Mouse (Mus musculus) cerebellum, adult 2 months (tissue): ENCODE results near the gene Gm10376. TPM values are rescaled to one million over a fixed set of nuclear protein-coding genes. Genes with fewer than 3 reads are reported as not detected.
"Not testable (repeated sequence)": the region's sequence is repeated elsewhere in the genome, so short reads cannot be mapped to it uniquely, and the experiment has no call there.

Experiments
- DNase-seq, 2 experiments: peaks; one replicate each; pipeline ENCODE4 v3.0.0; 2021
- H3K27ac ChIP-seq: fragments of 200-500 bp; 2 replicates; pipeline ENCODE4 v1.5.1; 2012; ENCODE audit warnings: low read length, control low read depth, inconsistent platforms; ENCODE audit not compliant: insufficient read depth
- H3K27me3 ChIP-seq: fragments of 200-500 bp; 2 replicates; pipeline ENCODE4 v1.6.1; 2012; ENCODE audit warnings: inconsistent platforms, mild to moderate bottlenecking, low read length, moderate library complexity; ENCODE audit not compliant: control insufficient read depth, insufficient read depth
- H3K4me1 ChIP-seq: fragments of 200-500 bp; 2 replicates; pipeline ENCODE4 v1.6.1; 2011; ENCODE audit warnings: low read length; ENCODE audit not compliant: control insufficient read depth, insufficient read depth
- H3K4me3 ChIP-seq: fragments of 200-500 bp; replicated peaks from 2 replicates; pipeline ENCODE3; 2011; ENCODE audit warnings: mild to moderate bottlenecking, low read depth, low read length, control low read depth; ENCODE audit not compliant: insufficient read depth
- WGBS: fragments of 180-500 bp; shearing (Covaris S2); methylation state at CpG from one replicate; pipeline ENCODE4 v1.1.7; 2018; 5-methylcytosine and 5-hydroxymethylcytosine counted together
- polyA plus RNA-seq: library from polyadenylated mRNA; depleted of rRNA; stranded (reverse); fragments of >200 nt; gene quantifications from 2 replicates; pipeline ENCODE4 v1.2.3, GENCODE M21; 2012; rRNA removed

The Gm10376 gene
- 0.25 TPM in 1 of 2 replicates, not detected in the other for polyA plus RNA-seq

DNA sequence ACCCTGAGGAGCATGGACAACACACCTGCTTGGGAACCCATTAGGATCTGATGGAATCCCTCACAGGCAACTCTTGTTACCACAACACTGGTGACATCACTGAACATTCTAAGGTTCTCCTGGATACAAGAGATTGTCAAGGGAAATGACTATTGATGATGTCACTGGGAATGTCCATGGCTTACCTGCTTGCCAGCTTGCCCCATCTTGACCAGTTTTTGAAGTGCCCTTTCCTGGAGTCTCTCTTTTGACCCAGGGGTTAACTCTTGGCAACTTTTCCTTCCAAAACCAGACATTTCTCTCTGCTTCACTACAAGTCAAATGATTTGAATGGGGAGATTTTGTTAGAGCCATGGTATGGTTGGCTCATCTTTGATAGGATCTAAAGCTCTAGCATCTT, at the start of gene Gm10376:
TSS of gene Gm10376 (minus strand) at position 101 of the 400 bp plus-strand sequence.
- H3K4me1 ChIP-seq, H3K27ac ChIP-seq, H3K4me3 ChIP-seq, H3K27me3 ChIP-seq, DNase-seq: not testable (repeated sequence)

DNA sequence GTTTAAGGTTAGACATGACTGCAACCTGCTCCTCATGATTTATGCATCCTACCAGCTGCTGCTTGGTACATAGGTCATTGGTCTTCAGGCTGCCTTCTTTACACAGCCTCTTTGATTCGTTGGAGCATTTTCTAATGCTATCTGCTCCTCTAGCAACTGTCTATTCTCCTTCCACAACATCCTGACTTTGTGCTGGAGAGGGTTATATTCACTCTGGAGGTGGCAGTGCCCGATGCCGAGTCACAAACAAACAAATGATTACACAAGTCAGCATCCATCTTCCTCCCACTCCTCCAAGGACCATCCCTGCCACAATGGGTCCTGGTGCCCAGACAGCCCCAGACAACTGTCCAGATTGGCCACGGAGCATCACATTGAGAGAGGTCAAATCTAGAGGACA, 44.8 kb upstream of the Gm10376 start:
- not testable (repeated sequence) for H3K27ac ChIP-seq, DNase-seq, H3K27me3 ChIP-seq, H3K4me1 ChIP-seq, H3K4me3 ChIP-seq
- 53% methylated on average over 4 of the region's 4 CpGs for WGBS

- H3K4me1 ChIP-seq, H3K4me3 ChIP-seq, H3K27me3 ChIP-seq, H3K27ac ChIP-seq, DNase-seq: not testable (repeated sequence)
- WGBS: 67% methylated on average over 3 of the region's 3 CpGs
Measured at GRCm38 (mm10) chr14:43058063-43058462, 42.6 kb upstream of the Gm10376 start.

GRCm38 (mm10) chr14:42993524-42993923, 21.9 kb downstream of the Gm10376 start, which contains the start of gene Gm8082:
Gene Gm8082 (minus strand): TSS chr14:42993624.
- H3K4me1 ChIP-seq, H3K27ac ChIP-seq, DNase-seq, H3K27me3 ChIP-seq, H3K4me3 ChIP-seq: not testable (repeated sequence)
- WGBS: no CpG with 5 or more reads among the region's 1 CpGs

Other genes starting within 250 kb of the Gm10376 start
- not detected in 2 replicates for gene Gm3015, start 246.8 kb downstream of the Gm10376 start, polyA plus RNA-seq
- not detected in 2 replicates for gene Gm10377, start 217.6 kb downstream of the Gm10376 start, polyA plus RNA-seq
- gene Gm21977, start 162.2 kb downstream of the Gm10376 start, polyA plus RNA-seq: not detected in 2 replicates
- not detected in 2 replicates for gene Gm8082, start 22.0 kb downstream of the Gm10376 start, polyA plus RNA-seq
- 0.87 and 0.90 TPM in 2 replicates for gene Gm8094, start 61.0 kb upstream of the Gm10376 start, polyA plus RNA-seq
- gene Gm8104, start 85.0 kb upstream of the Gm10376 start, polyA plus RNA-seq: 1.3 and 1.6 TPM in 2 replicates
- 0.43 and 0.57 TPM in 2 replicates for gene Gm7233, start 164.2 kb upstream of the Gm10376 start, polyA plus RNA-seq
- gene Gm8122, start 219.7 kb upstream of the Gm10376 start, polyA plus RNA-seq: not detected in 2 replicates
- not detected in 2 replicates for gene Gm8126, start 243.0 kb upstream of the Gm10376 start, polyA plus RNA-seq